Mouse (Mus musculus) colon, adult 2 months (tissue): ENCODE results near the gene Cldn24. TPM values are rescaled to one million over a fixed set of nuclear protein-coding genes. Genes with fewer than 3 reads are reported as not detected.

ENCODE experiments used
- polyA plus RNA-seq: library from polyadenylated mRNA; depleted of rRNA; stranded (reverse); fragments of >200 nt; gene quantifications from 2 replicates; pipeline ENCODE4 v1.2.3, GENCODE M21; 2012; rRNA removed

The Cldn24 gene
- polyA plus RNA-seq, result not detected in 2 replicates

DNA sequence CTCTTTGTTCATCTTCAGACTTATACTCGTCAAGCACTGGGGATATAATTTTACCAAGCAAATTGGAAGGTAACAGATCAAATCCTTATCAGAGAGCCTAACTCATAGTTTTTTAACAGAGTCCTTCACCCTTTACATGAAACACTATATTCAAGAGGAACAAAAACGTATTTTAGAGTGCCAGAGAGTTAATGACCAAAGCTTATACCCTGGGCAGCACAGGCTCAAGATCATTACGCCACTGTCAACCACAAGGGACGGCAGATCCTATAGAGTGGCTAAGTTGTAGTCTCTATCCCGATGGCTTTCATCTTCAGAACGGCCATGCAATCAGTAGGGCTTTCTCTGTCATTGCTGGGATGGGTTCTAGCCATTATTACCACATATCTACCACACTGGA, at the start of gene Cldn24:
Cldn24 (plus strand) TSS at position 301 of the 400 bp plus-strand sequence.

GRCm38 (mm10) chr8:47824182-47824581, 2.2 kb downstream of the Cldn24 start, which contains the start of gene Cldn22:
TSS of gene Cldn22 (plus strand) at chr8:47824482.

Other genes starting within 250 kb of the Cldn24 start
- gene Ing2, start 146.6 kb upstream of the Cldn24 start, polyA plus RNA-seq, result 2.3 and 2.7 TPM in 2 replicates
- gene Cdkn2aip, start 108.2 kb upstream of the Cldn24 start, polyA plus RNA-seq, result 22.2 and 22.8 TPM in 2 replicates
- 0.88 TPM in 2 replicates for gene Cldn22, start 2.3 kb downstream of the Cldn24 start, polyA plus RNA-seq
- gene Wwc2, start 168.8 kb downstream of the Cldn24 start, polyA plus RNA-seq, result 6.1 and 6.6 TPM in 2 replicates